In the genomic region with DNA sequence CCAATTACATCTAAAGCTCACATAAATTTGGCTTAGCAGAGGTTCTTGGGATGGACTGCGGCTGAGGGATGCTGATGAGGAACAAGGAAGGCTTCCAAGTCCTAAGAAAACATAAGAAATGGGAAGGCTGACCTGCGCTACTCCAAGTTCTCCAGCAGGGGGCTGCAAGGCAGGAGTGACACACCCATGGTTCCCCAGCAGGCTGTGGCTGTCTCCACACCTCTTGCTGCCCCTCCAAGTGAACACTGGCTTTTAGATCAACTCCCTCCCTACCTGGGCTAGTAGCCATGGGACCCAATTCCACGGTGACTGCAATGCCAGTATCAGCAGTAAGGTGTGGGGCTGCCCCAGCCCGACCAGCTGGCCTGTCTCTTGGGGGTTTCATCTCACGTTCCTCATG, we compare ENCODE assay signal across 8 mouse cellular contexts. TPM values are rescaled to one million over a fixed set of nuclear protein-coding genes. Genes with fewer than 3 reads are reported as not detected.
DNase-seq lines count a peak whose midpoint lies in the region; ATAC-seq and TF ChIP-seq lines count a peak whose summit lies in the region.

No protein-coding gene starts in this region.

- no peak overlapping the region for H3K4me2 ChIP-seq in intestine, embryonic 14.5 days (ENCODE audit: low read length)
- H3K4me2 ChIP-seq in limb, embryonic 13.5 days (replicated peaks) = no peak overlapping the region
- no peak overlapping the region for H3K4me2 ChIP-seq in midbrain, postnatal 0 days (ENCODE audit: low read depth, low read length, poor library complexity, severe bottlenecking)
- H3K4me2 ChIP-seq in stomach, embryonic 16.5 days (ENCODE audit: low read depth, low read length) = no peak overlapping the region

- no peak overlapping the region for H3K9ac ChIP-seq in intestine, embryonic 14.5 days (ENCODE audit: low read length)
- no peak overlapping the region for H3K9ac ChIP-seq in limb, embryonic 13.5 days
- H3K9ac ChIP-seq in midbrain, postnatal 0 days (replicated peaks; ENCODE audit: low read length, poor library complexity, severe bottlenecking) = no peak overlapping the region
- H3K9ac ChIP-seq in stomach, embryonic 16.5 days (ENCODE audit: low read length) = no peak overlapping the region

- H3K4me1 ChIP-seq in cerebellum, adult 2 months (ENCODE audit: control insufficient read depth, insufficient read depth, low read length) = no peaks in the 10 kb centered on the region
- no peaks in the 10 kb centered on the region for H3K4me1 ChIP-seq in intestine, embryonic 14.5 days (replicated peaks; ENCODE audit: control insufficient read depth, insufficient read depth, low read length)
- peaks cover 9% of the 10 kb centered on the region; the same call in 1 of the 2 replicates for H3K4me1 ChIP-seq in limb, embryonic 13.5 days
- no peaks in the 10 kb centered on the region for H3K4me1 ChIP-seq in midbrain, postnatal 0 days (ENCODE audit: insufficient read depth, low read length)
- no peaks in the 10 kb centered on the region for H3K4me1 ChIP-seq in stomach, embryonic 16.5 days (ENCODE audit: control insufficient read depth, insufficient read depth, low read length)

- no peak overlapping the region for H3K27ac ChIP-seq in cerebellum, adult 2 months (ENCODE audit: insufficient read depth, low read length)
- no peak overlapping the region for H3K27ac ChIP-seq in intestine, embryonic 14.5 days (ENCODE audit: low read depth)
- no peak overlapping the region for H3K27ac ChIP-seq in limb, embryonic 13.5 days
- no peak overlapping the region for H3K27ac ChIP-seq in midbrain, postnatal 0 days (ENCODE audit: low read depth, low read length)
- H3K27ac ChIP-seq in stomach, embryonic 16.5 days (ENCODE audit: low read length) = no peak overlapping the region

- H3K27me3 ChIP-seq in cerebellum, adult 2 months (ENCODE audit: control insufficient read depth, insufficient read depth, low read length) = no peaks in the 10 kb centered on the region
- no peaks in the 10 kb centered on the region for H3K27me3 ChIP-seq in intestine, embryonic 14.5 days (replicated peaks; ENCODE audit: control insufficient read depth, insufficient read depth, low read length)
- H3K27me3 ChIP-seq in limb, embryonic 13.5 days = no peaks in the 10 kb centered on the region
- no peaks in the 10 kb centered on the region for H3K27me3 ChIP-seq in midbrain, postnatal 0 days (ENCODE audit: insufficient read depth, low read length)
- H3K27me3 ChIP-seq in stomach, embryonic 16.5 days (ENCODE audit: control insufficient read depth, insufficient read depth, low read length) = no peaks in the 10 kb centered on the region

- peak; percentile 38 to 58 for DNase-seq in spleen, adult 18-20 months
- DNase-seq in spleen, adult 12 weeks (ENCODE audit: low spot score) = no peak
- peak; percentile 58 to 61 for DNase-seq in cerebellum, adult 2 months
- peak; percentile 83 for DNase-seq in intestine, embryonic 14.5 days (ENCODE audit: low spot score)
- peak; percentile 67 for DNase-seq in midbrain, postnatal 0 days (ENCODE audit: low spot score)

- ATAC-seq in frontal cortex, adult (ENCODE audit: low TSS enrichment) = peak; percentile 72
- ATAC-seq in intestine, embryonic 14.5 days (replicated peaks; ENCODE audit: low FRiP score, low TSS enrichment, low read depth) = peak; percentile 47; the same call in 1 of the 2 replicates
- peak; percentile 59; the same call in 1 of the 2 replicates for ATAC-seq in limb, embryonic 13.5 days (ENCODE audit: low FRiP score, low read depth)
- ATAC-seq in midbrain, postnatal 0 days (ENCODE audit: low FRiP score) = no peak
- ATAC-seq in stomach, embryonic 16.5 days (ENCODE audit: insufficient read depth, low FRiP score) = peak; percentile 48; the same call in 1 of the 2 replicates

- TF ChIP-seq CTCF in cerebellum, adult 2 months (IDR thresholded peaks at IDR 0.05; ENCODE audit: borderline replicate concordance, insufficient read depth, low read depth, low read length) = peak; percentile 90
- peak; percentile 82 for TF ChIP-seq CTCF in midbrain, postnatal 0 days (IDR thresholded peaks at IDR 0.05)

- H3K9me3 ChIP-seq in intestine, embryonic 14.5 days (ENCODE audit: control insufficient read depth, low read length) = no peaks in the 10 kb centered on the region
- no peaks in the 10 kb centered on the region for H3K9me3 ChIP-seq in limb, embryonic 13.5 days
- no peaks in the 10 kb centered on the region for H3K9me3 ChIP-seq in midbrain, postnatal 0 days (ENCODE audit: low read length)
- H3K9me3 ChIP-seq in stomach, embryonic 16.5 days (replicated peaks; ENCODE audit: control insufficient read depth, low read length) = no peaks in the 10 kb centered on the region

- 29% methylated on average over 5 of the region's 5 CpGs for WGBS in cerebellum, adult 2 months
- 50% methylated on average over 5 of the region's 5 CpGs for WGBS in intestine, embryonic 14.5 days
- WGBS in limb, embryonic 13.5 days = 43% methylated on average over 5 of the region's 5 CpGs
- WGBS in midbrain, postnatal 0 days = 43% methylated on average over 5 of the region's 5 CpGs
- WGBS in stomach, embryonic 16.5 days = 43% methylated on average over 5 of the region's 5 CpGs

- no peak overlapping the region for H3K4me3 ChIP-seq in cerebellum, adult 2 months (replicated peaks; ENCODE audit: insufficient read depth, low read depth, low read length)
- H3K4me3 ChIP-seq in intestine, embryonic 14.5 days (ENCODE audit: low read depth, low read length) = no peak overlapping the region
- H3K4me3 ChIP-seq in limb, embryonic 13.5 days = no peak overlapping the region
- H3K4me3 ChIP-seq in midbrain, postnatal 0 days (ENCODE audit: low read depth, low read length) = no peak overlapping the region
- H3K4me3 ChIP-seq in stomach, embryonic 16.5 days (replicated peaks; ENCODE audit: low read length) = no peak overlapping the region

- peaks cover 36% of the 10 kb centered on the region for H3K36me3 ChIP-seq in intestine, embryonic 14.5 days (ENCODE audit: control insufficient read depth, insufficient read depth, low read length)
- H3K36me3 ChIP-seq in limb, embryonic 13.5 days = peaks cover 42% of the 10 kb centered on the region
- peaks cover 27% of the 10 kb centered on the region for H3K36me3 ChIP-seq in midbrain, postnatal 0 days (ENCODE audit: insufficient read depth, low read length)
- peaks cover 7% of the 10 kb centered on the region; the same call in 1 of the 2 replicates for H3K36me3 ChIP-seq in stomach, embryonic 16.5 days (ENCODE audit: control insufficient read depth, insufficient read depth, low read length)

- TF ChIP-seq POLR2A in cerebellum, adult 2 months (IDR thresholded peaks at IDR 0.05; ENCODE audit: borderline replicate concordance, insufficient read depth, low read length) = no peak

RNA-seq across cellular contexts. Expression of a gene that starts 43.4 kb away (rescaled TPM):
- polyA plus RNA-seq in cerebellum, adult 2 months (2012; rRNA removed) = 42.4 and 43.8 TPM in 2 replicates
- polyA plus RNA-seq in intestine, embryonic 14.5 days (2014; fragmentation: Nextera tagmentation; extraction: Ambion mirVana) = 43.9 and 49.6 TPM in 2 replicates
- polyA plus RNA-seq in limb, embryonic 13.5 days (2015; fragmentation: Nextera tagmentation; extraction: Ambion mirVana) = 37.6 and 40.5 TPM in 2 replicates
- 14.7 and 20.3 TPM in 2 replicates for total RNA-seq in midbrain, postnatal 0 days (2014; rRNA removed)
- polyA plus RNA-seq in midbrain, postnatal 0 days (2015; fragmentation: Nextera tagmentation; extraction: Ambion mirVana) = 12.6 and 13.7 TPM in 2 replicates
- 52.8 and 54.5 TPM in 2 replicates for polyA plus RNA-seq in stomach, embryonic 16.5 days (2015; fragmentation: Nextera tagmentation; extraction: Ambion mirVana)
